Mouse (Mus musculus) spleen, postnatal 14 days (tissue): ENCODE data around the gene Atp8a2.

Experiments
- DNase-seq, 2 experiments: peaks; one replicate each; pipeline ENCODE4 v3.0.0; 2021 to 2022; ENCODE audit warnings: low spot score in 2 of 2

Gene Atp8a2

GRCm38 (mm10) chr14:59715695-59716442, 481.1 kb downstream of the Atp8a2 start:
- DNase-seq, result no peak

- DNase-seq, result no peak
These were observed 487.3 kb downstream of the Atp8a2 start for GRCm38 (mm10) chr14:59709505-59710335.

GRCm38 (mm10) chr14:59708009-59708408, 489.0 kb downstream of the Atp8a2 start:
- DNase-seq, result no peak

GRCm38 (mm10) chr14:59705326-59706058, 491.5 kb downstream of the Atp8a2 start:
- DNase-seq, result no peak

- no peak for DNase-seq
These were observed 495.5 kb downstream of the Atp8a2 start for GRCm38 (mm10) chr14:59701492-59701891.

GRCm38 (mm10) chr14:59695160-59695559, 501.8 kb downstream of the Atp8a2 start:
- DNase-seq, result no peak

GRCm38 (mm10) chr14:59692164-59692563, 504.8 kb downstream of the Atp8a2 start:
- no peak for DNase-seq

- DNase-seq, result no peak
These were observed 505.6 kb downstream of the Atp8a2 start for GRCm38 (mm10) chr14:59691402-59691801.

GRCm38 (mm10) chr14:59690954-59691353, 506.0 kb downstream of the Atp8a2 start:
- DNase-seq, result no peak

- DNase-seq, result no peak
These were observed 507.4 kb downstream of the Atp8a2 start for GRCm38 (mm10) chr14:59689596-59689995.

- DNase-seq, result no peak
These were observed 510.8 kb downstream of the Atp8a2 start for GRCm38 (mm10) chr14:59686229-59686628.

GRCm38 (mm10) chr14:59685343-59685742, 511.6 kb downstream of the Atp8a2 start:
- DNase-seq, result no peak

GRCm38 (mm10) chr14:59681906-59682305, 515.1 kb downstream of the Atp8a2 start:
- DNase-seq, result no peak

GRCm38 (mm10) chr14:59677598-59678003, 519.4 kb downstream of the Atp8a2 start:
- DNase-seq, result no peak

GRCm38 (mm10) chr14:59675330-59675729, 521.6 kb downstream of the Atp8a2 start:
- no peak for DNase-seq

GRCm38 (mm10) chr14:59674556-59674955, 522.4 kb downstream of the Atp8a2 start:
- DNase-seq, result no peak

- no peak for DNase-seq
These were observed 524.0 kb downstream of the Atp8a2 start for GRCm38 (mm10) chr14:59672893-59673515.

GRCm38 (mm10) chr14:59657098-59657497, 539.9 kb downstream of the Atp8a2 start:
- DNase-seq, result no peak

- DNase-seq, result no peak
These were observed 540.4 kb downstream of the Atp8a2 start for GRCm38 (mm10) chr14:59656591-59656990.

GRCm38 (mm10) chr14:59649337-59649736, 547.6 kb downstream of the Atp8a2 start:
- DNase-seq, result no peak

- DNase-seq, result no peak
These were observed 548.4 kb downstream of the Atp8a2 start for GRCm38 (mm10) chr14:59648611-59649010.
